Mouse (Mus musculus): Measurements from ENCODE around the gene A630023A22Rik. TPM values are rescaled to one million over a fixed set of nuclear protein-coding genes. Genes with fewer than 3 reads are reported as not detected.

A630023A22Rik gene
- polyA plus RNA-seq, 1 experiment, result not detected

DNA sequence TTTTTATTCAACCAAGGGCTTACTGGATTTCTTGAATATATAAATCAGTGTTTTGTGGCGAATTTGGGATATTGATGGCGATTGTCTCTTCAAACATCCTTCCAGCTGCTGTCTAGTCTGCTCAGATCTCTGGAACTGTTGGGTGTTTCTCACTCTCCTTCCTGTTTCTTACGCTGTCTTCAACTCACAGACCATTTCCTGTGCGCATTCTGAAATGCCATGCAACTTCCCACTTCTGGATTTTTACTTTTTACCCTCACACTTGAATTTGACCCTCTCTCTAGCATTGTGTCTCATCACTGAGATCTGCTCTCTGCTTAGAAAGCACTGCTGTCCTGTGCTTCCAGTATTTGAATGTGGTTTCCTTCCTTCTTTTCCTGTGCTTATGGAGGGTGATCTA lies 5.0 kb upstream of the A630023A22Rik start:
- Histone ChIP-seq H3K4me3 (ENCODE audit: control insufficient read depth, insufficient read depth, low read length) (no peak overlapping the region), H3K27ac (ENCODE audit: control insufficient read depth, insufficient read depth, low read length) (no peak overlapping the region), H3K27me3 (ENCODE audit: control insufficient read depth, insufficient read depth, low read length) (no peaks in the 10 kb centered on the region), H3K36me3 (ENCODE audit: control insufficient read depth, insufficient read depth, low read length) (no peaks in the 10 kb centered on the region), H3K4me1 (replicated peaks; ENCODE audit: control insufficient read depth, insufficient read depth, low read length) (no peaks in the 10 kb centered on the region)
- TF ChIP-seq CTCF (IDR thresholded peaks at IDR 0.05; ENCODE audit: borderline replicate concordance, control insufficient read depth, extremely low read depth, insufficient read depth, low read length, poor library complexity) (no peak), POLR2A (IDR thresholded peaks at IDR 0.05; ENCODE audit: control insufficient read depth, extremely low read depth, insufficient read depth, low read length, poor library complexity) (no peak)
- no peak for DNase-seq
- WGBS, result 8% methylated on average over 4 of the region's 4 CpGs

GRCm38 (mm10) chr14:34106389-34107062 lies 4.0 kb upstream of the A630023A22Rik start:
- Histone ChIP-seq H3K27me3 (ENCODE audit: control insufficient read depth, insufficient read depth, low read length) (no peaks in the 10 kb centered on the region), H3K27ac (ENCODE audit: control insufficient read depth, insufficient read depth, low read length) (no peak overlapping the region), H3K36me3 (ENCODE audit: control insufficient read depth, insufficient read depth, low read length) (no peaks in the 10 kb centered on the region), H3K4me1 (replicated peaks; ENCODE audit: control insufficient read depth, insufficient read depth, low read length) (no peaks in the 10 kb centered on the region), H3K4me3 (ENCODE audit: control insufficient read depth, insufficient read depth, low read length) (no peak overlapping the region)
- TF ChIP-seq POLR2A (IDR thresholded peaks at IDR 0.05; ENCODE audit: control insufficient read depth, extremely low read depth, insufficient read depth, low read length, poor library complexity) (no peak), CTCF (IDR thresholded peaks at IDR 0.05; ENCODE audit: borderline replicate concordance, control insufficient read depth, extremely low read depth, insufficient read depth, low read length, poor library complexity) (0 out of 2 replicates have a peak, but pooled peaks have one; percentile 41)
- WGBS, result 59% methylated on average over 12 of the region's 12 CpGs
- peak; percentile 14 for DNase-seq

DNA sequence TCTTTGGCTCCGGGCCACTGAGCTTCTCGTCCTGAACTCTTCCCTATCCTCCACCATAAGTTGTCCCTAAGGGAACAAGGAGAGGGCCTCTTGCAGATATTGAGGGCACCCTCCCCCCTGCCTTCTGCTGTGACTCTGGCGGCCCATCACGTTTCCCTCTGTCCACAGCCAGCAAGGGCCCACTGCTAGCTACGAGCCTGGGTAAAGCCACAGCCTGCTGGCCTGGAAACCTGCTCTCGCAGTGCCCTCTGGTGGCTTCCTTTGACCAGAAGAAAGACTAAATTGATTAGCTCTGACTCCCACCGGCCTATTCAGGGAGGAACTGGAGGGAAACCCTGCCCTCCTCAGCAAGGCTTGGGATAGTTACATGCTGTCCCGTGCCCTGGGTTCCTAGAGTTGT lies 2.3 kb upstream of the A630023A22Rik start:
- DNase-seq, result no peak
- Histone ChIP-seq H3K4me3 (ENCODE audit: control insufficient read depth, insufficient read depth, low read length) (no peak overlapping the region), H3K36me3 (ENCODE audit: control insufficient read depth, insufficient read depth, low read length) (no peaks in the 10 kb centered on the region), H3K27me3 (ENCODE audit: control insufficient read depth, insufficient read depth, low read length) (no peaks in the 10 kb centered on the region), H3K4me1 (replicated peaks; ENCODE audit: control insufficient read depth, insufficient read depth, low read length) (no peaks in the 10 kb centered on the region), H3K27ac (ENCODE audit: control insufficient read depth, insufficient read depth, low read length) (no peak overlapping the region)
- WGBS, result 32% methylated on average over 8 of the region's 8 CpGs
- TF ChIP-seq POLR2A (IDR thresholded peaks at IDR 0.05; ENCODE audit: control insufficient read depth, extremely low read depth, insufficient read depth, low read length, poor library complexity), result no peak
- TF ChIP-seq CTCF (IDR thresholded peaks at IDR 0.05; ENCODE audit: borderline replicate concordance, control insufficient read depth, extremely low read depth, insufficient read depth, low read length, poor library complexity), result no peak

GRCm38 (mm10) chr14:34103855-34104254 lies 1.3 kb upstream of the A630023A22Rik start:
- TF ChIP-seq CTCF (IDR thresholded peaks at IDR 0.05; ENCODE audit: borderline replicate concordance, control insufficient read depth, extremely low read depth, insufficient read depth, low read length, poor library complexity), result no peak
- TF ChIP-seq POLR2A (IDR thresholded peaks at IDR 0.05; ENCODE audit: control insufficient read depth, extremely low read depth, insufficient read depth, low read length, poor library complexity), result no peak
- Histone ChIP-seq H3K27ac (ENCODE audit: control insufficient read depth, insufficient read depth, low read length) (no peak overlapping the region), H3K4me1 (replicated peaks; ENCODE audit: control insufficient read depth, insufficient read depth, low read length) (no peaks in the 10 kb centered on the region), H3K4me3 (ENCODE audit: control insufficient read depth, insufficient read depth, low read length) (no peak overlapping the region), H3K27me3 (ENCODE audit: control insufficient read depth, insufficient read depth, low read length) (no peaks in the 10 kb centered on the region), H3K36me3 (ENCODE audit: control insufficient read depth, insufficient read depth, low read length) (no peaks in the 10 kb centered on the region)
- 80% methylated on average over 3 of the region's 3 CpGs for WGBS
- DNase-seq, result no peak

GRCm38 (mm10) chr14:34096161-34096560 lies 6.4 kb downstream of the A630023A22Rik start:
- Histone ChIP-seq H3K27me3 (ENCODE audit: control insufficient read depth, insufficient read depth, low read length) (no peaks in the 10 kb centered on the region), H3K27ac (ENCODE audit: control insufficient read depth, insufficient read depth, low read length) (no peak overlapping the region), H3K4me3 (ENCODE audit: control insufficient read depth, insufficient read depth, low read length) (no peak overlapping the region), H3K4me1 (replicated peaks; ENCODE audit: control insufficient read depth, insufficient read depth, low read length) (no peaks in the 10 kb centered on the region), H3K36me3 (ENCODE audit: control insufficient read depth, insufficient read depth, low read length) (no peaks in the 10 kb centered on the region)
- TF ChIP-seq CTCF (IDR thresholded peaks at IDR 0.05; ENCODE audit: borderline replicate concordance, control insufficient read depth, extremely low read depth, insufficient read depth, low read length, poor library complexity), result no peak
- TF ChIP-seq POLR2A (IDR thresholded peaks at IDR 0.05; ENCODE audit: control insufficient read depth, extremely low read depth, insufficient read depth, low read length, poor library complexity), result no peak
- DNase-seq, result no peak
- 87% methylated on average over 5 of the region's 5 CpGs for WGBS

DNA sequence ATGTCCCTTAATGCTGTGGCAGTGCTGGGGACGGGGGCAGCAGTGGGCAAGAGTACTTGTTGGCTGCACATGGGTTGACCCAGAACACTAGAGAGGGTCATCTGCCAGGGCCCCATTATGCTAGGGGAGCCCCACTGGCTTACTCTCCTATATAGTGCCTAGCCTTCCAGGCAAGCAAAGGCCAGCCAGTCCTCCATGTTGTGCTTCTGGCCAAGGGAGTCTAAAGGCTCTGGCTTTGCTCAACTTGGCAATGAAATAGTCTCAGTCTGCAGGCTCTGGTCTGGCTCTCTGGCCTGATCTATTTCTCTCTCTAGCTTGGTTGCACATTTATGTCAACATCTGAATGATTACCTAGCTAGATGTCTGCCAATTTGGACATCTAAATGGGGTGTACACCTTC lies 9.7 kb downstream of the A630023A22Rik start:
- H3K4me1 ChIP-seq (replicated peaks; ENCODE audit: control insufficient read depth, insufficient read depth, low read length), result no peaks in the 10 kb centered on the region
- WGBS, result 92% methylated on average over 1 of the region's 1 CpGs
- DNase-seq, result no peak
- TF ChIP-seq POLR2A (IDR thresholded peaks at IDR 0.05; ENCODE audit: control insufficient read depth, extremely low read depth, insufficient read depth, low read length, poor library complexity), result no peak
- TF ChIP-seq CTCF (IDR thresholded peaks at IDR 0.05; ENCODE audit: borderline replicate concordance, control insufficient read depth, extremely low read depth, insufficient read depth, low read length, poor library complexity), result no peak
- H3K4me3 ChIP-seq (ENCODE audit: control insufficient read depth, insufficient read depth, low read length), result no peak overlapping the region
- H3K36me3 ChIP-seq (ENCODE audit: control insufficient read depth, insufficient read depth, low read length), result no peaks in the 10 kb centered on the region
- no peaks in the 10 kb centered on the region for H3K27me3 ChIP-seq (ENCODE audit: control insufficient read depth, insufficient read depth, low read length)
- H3K27ac ChIP-seq (ENCODE audit: control insufficient read depth, insufficient read depth, low read length), result no peak overlapping the region

Measured in thymus, adult 2 months (tissue).